Mouse (Mus musculus) megakaryocyte, adult 5-6 weeks (primary cell): ENCODE results near the gene Postn. TPM values are rescaled to one million over a fixed set of nuclear protein-coding genes. Genes with fewer than 3 reads are reported as not detected.

Experiments used
- ATAC-seq: 2 replicates; pipeline ENCODE4 v1.8.0; 2016; ENCODE audit warnings: mild to moderate bottlenecking, inconsistent platforms; ENCODE audit not compliant: poor library complexity, severe bottlenecking
- total RNA-seq, 2 experiments: library from RNA; stranded (forward) in 1 of 2; stranded (reverse) in 1 of 2; fragments of 153-499, 151-499 nt in 1 of 2; fragments of 221-1000, 200-1000 nt in 1 of 2; gene quantifications; 2 replicates each; pipeline versions ENCODE4 v1.2.3 to v1.2.4; 2015 to 2017

Gene Postn
- total RNA-seq, 2 experiments from 2014 or later = 0.27 TPM; not detected in 1

- no peak for ATAC-seq
Measured at GRCm38 (mm10) chr3:54417833-54418386, 57.0 kb downstream of the Postn start.

- no peak for ATAC-seq
Measured at GRCm38 (mm10) chr3:54420189-54420928, 59.5 kb downstream of the Postn start.

- no peak for ATAC-seq
Measured at GRCm38 (mm10) chr3:54420983-54421382, 60.1 kb downstream of the Postn start.

DNA sequence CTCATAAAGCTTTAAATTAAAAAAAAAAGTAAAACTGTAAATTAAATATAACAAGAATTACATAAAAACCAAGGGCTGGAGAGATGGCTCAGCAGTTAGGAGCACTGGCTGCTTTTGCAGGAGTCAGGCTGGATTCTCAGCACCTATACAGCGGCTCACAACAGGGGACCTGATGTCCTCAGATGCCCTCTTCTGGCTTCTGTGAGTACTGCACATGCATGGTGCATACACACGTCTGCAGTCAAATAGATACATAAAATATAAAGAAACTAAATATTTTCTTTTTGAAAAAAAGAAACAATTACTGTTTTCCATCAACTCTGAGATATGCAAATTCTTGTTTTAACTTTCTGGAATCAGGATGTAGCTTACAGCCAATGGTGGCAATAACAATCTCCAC is 60.8 kb downstream of the Postn start:
- no peak for ATAC-seq

DNA sequence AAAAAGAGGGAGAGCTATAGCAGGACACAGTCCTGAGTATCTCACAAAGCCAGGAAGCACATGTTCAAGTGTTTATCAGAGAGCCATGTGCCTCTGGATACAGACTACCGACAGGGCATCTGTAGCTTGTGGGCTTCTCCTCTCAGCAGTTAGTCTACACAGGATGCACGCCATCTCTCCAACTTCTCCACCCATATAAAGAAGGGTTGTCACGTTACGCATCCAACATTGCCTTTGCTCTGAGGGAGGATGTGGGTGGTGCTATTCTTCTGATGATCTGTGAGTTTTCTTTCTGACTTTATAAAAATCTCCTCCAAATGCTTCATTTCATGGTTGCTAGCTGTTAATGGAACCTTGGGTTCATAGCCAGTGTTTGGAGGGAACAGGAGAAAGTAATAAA is 63.2 kb downstream of the Postn start:
- ATAC-seq = no peak

GRCm38 (mm10) chr3:54431663-54432062 is 70.8 kb downstream of the Postn start:
- no peak for ATAC-seq

DNA sequence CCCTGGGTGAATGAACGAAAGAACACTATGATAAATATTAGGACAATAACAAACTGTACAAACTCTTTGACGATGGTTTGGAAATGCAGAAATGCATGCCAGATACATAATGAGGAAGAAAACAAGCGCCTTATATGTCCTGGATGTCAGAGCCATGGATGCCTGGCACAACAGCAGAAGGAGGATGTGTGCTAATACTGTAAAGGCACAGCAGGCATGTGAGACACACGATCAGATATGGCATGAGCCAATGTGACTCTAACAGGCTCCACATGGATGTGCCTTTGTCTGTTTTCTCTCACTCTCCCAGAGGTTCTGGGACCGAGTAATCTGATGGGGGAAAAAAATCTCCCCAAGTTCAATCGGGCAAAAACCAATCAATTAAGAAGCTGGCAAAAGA is 71.3 kb downstream of the Postn start:
- no peak for ATAC-seq

DNA sequence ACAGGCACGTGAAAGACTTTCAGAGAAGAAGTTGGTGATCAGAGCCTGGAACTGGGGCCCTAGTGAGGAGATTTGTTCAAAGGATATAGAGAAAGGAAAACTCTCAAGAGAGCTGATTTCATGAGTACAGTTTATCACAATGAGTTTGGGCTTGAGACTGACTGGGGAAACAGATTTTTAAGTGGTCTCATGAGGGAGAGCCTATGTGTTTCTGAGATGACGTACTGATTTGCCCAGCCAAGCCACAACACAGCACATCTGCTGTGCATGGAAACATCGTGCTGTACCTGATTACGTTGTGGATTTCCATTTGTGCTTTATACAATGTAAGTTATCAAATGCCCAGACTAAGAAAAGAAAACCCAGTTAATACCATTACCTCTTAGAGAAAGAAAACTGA is 71.7 kb downstream of the Postn start:
- no peak for ATAC-seq

- no peak for ATAC-seq
Measured at GRCm38 (mm10) chr3:54434571-54434970, 73.7 kb downstream of the Postn start.

GRCm38 (mm10) chr3:54436373-54436964 is 75.6 kb downstream of the Postn start:
- no peak for ATAC-seq

Other genes starting within 250 kb of the Postn start
- not detected in 2 replicates for gene Trpc4, start 205.1 kb upstream of the Postn start, total RNA-seq (2015)
- not detected in 2 replicates for gene Trpc4, start 205.1 kb upstream of the Postn start, total RNA-seq (2017)